Mouse (Mus musculus) megakaryocyte, embryonic 14.5 days (primary cell): ENCODE measurements at regions not wholly inside any gene's neighbourhood (a gene's known extent, or its start where the extent isn't known, plus 50 kb on each side); places are given as distances from the start of the nearest gene placed in this dataset.

Experiments used
- H3K27me3 ChIP-seq: replicated peaks from 2 replicates; pipeline ENCODE3; 2012; ENCODE audit warnings: inconsistent platforms
- H3K36me3 ChIP-seq: replicated peaks from 2 replicates; pipeline ENCODE3; 2012; ENCODE audit warnings: low read length, inconsistent platforms, mixed read lengths
- H3K4me1 ChIP-seq: 2 replicates; pipeline ENCODE4 v1.6.1; 2012; ENCODE audit warnings: inconsistent platforms
- H3K4me3 ChIP-seq: replicated peaks from 2 replicates; pipeline ENCODE3; 2012; ENCODE audit warnings: moderate library complexity, mild to moderate bottlenecking, inconsistent platforms
- H3K9me3 ChIP-seq: 2 replicates; pipeline ENCODE4 v1.6.1; 2012; ENCODE audit warnings: inconsistent platforms
- FLI1 ChIP-seq: IDR thresholded peaks from 2 replicates; pipeline ENCODE4 v1.6.1; 2012; ENCODE audit warnings: low read length, inconsistent platforms, mixed read lengths
- GATA1 ChIP-seq: IDR thresholded peaks from 3 replicates; pipeline ENCODE4 v1.6.1; 2012; ENCODE audit warnings: mixed read lengths, low read length, inconsistent platforms, borderline replicate concordance

DNA sequence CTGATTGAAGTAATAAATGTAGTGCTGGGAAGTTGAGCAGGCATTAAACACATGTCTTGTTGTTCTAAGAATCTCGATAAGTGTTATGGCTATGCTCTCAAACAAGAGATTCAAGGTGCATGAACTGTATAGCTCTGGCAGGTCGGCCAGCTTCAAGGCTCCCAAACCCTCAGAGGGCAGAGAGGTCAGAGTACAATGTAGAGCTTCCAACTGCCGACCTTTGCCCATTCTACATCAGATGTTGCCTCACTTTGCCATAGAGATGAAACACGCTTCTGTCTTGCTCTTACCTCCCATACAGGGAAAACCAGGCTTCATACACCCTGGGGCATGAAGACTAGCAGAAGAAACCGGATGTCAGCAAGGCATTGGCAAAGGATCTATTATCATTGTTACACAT lies 150.8 kb upstream of the Palmd start:
- no peak for TF ChIP-seq FLI1
- no peak for TF ChIP-seq GATA1
- H3K36me3 ChIP-seq, result no peaks in the 10 kb centered on the region
- no peaks in the 10 kb centered on the region for H3K27me3 ChIP-seq
- H3K4me1 ChIP-seq, result no peaks in the 10 kb centered on the region
- H3K9me3 ChIP-seq, result no peaks in the 10 kb centered on the region
- H3K4me3 ChIP-seq, result no peak overlapping the region

DNA sequence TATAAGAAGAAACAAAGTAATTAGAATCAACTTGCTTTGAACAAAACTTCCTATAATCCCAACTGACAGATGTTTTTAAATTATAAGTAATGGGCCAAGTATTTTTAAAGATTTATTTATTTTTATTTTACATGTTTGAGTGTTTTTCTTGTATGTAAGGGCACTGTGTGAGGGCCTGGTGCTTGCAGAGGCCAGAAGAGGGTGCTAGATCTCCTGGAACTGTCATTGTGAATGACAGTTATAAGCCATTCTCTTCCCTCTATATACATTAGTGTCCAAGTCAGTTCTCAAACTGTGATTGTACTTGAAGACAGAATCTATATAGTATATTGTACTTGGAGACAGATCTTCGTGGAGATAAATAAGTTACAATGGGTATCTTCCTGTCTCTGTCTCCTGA lies 149.1 kb upstream of the Palmd start:
- H3K4me1 ChIP-seq, result no peaks in the 10 kb centered on the region
- no peaks in the 10 kb centered on the region for H3K9me3 ChIP-seq
- H3K4me3 ChIP-seq, result no peak overlapping the region
- TF ChIP-seq GATA1, result no peak
- H3K36me3 ChIP-seq, result no peaks in the 10 kb centered on the region
- no peaks in the 10 kb centered on the region for H3K27me3 ChIP-seq

DNA sequence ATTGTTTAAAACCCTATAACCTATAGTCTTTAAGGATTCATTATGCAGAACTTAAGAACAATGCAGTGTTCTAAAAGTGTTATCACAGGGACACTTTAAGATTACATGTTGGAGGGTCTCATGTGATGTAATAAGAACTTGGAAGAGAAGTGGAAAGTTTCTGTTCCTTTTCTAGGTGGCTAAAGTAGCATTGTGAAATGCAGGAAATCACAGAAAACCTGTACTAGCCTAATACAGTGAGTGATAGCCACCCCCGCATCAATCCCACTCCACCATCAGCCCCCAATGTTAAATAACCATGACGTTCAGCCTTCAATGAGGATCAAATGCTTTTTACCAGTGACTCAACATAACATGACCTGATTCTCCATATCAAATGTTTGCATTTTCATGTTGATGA lies 147.4 kb upstream of the Palmd start:
- H3K4me1 ChIP-seq, result no peaks in the 10 kb centered on the region
- no peak overlapping the region for H3K4me3 ChIP-seq
- H3K36me3 ChIP-seq, result no peaks in the 10 kb centered on the region
- no peak for TF ChIP-seq FLI1
- no peak for TF ChIP-seq GATA1
- no peaks in the 10 kb centered on the region for H3K9me3 ChIP-seq
- H3K27me3 ChIP-seq, result no peaks in the 10 kb centered on the region

DNA sequence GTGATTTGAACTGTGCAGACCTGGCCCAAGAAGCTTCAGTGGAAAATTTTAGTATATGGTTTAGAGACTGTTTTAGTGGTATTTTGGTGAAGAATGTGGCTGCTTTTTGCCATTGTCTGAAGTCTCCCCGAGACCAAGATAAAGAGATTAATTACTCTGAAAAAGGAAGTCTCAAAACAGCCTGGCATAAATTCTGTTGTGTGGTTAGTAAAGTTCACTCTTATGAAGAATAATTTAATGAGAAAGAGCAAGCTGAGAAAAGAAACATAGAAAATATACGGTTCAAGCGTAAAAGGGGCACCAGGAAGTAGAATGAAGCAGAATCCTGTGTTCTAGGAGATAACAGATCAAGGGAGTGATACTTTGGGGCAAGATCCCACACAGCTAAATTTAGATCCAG lies 144.0 kb upstream of the Palmd start:
- no peaks in the 10 kb centered on the region for H3K36me3 ChIP-seq
- no peaks in the 10 kb centered on the region for H3K9me3 ChIP-seq
- TF ChIP-seq FLI1 (no peak), GATA1 (no peak)
- no peaks in the 10 kb centered on the region for H3K4me1 ChIP-seq
- no peak overlapping the region for H3K4me3 ChIP-seq
- H3K27me3 ChIP-seq, result no peaks in the 10 kb centered on the region

DNA sequence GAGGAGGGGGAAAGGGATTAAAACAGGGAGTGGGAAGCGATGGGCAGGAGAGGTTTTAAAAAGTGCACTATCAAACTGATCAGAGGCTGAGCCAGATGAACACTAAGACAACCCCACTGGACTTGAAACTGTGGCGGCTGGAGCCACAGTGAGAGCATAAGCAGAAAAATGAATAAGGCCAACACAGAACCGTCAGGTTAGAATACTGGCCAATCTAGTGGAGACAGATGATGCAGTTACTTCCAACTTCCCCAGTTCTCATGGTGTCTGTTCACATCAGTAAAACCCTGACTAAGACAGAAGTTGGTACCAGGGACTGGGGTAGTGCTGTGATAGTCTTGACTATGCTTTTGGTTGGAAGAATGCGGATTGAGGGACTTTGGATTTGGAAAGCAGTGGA lies 143.5 kb upstream of the Palmd start:
- H3K27me3 ChIP-seq, result no peaks in the 10 kb centered on the region
- no peak for TF ChIP-seq GATA1
- no peak for TF ChIP-seq FLI1

DNA sequence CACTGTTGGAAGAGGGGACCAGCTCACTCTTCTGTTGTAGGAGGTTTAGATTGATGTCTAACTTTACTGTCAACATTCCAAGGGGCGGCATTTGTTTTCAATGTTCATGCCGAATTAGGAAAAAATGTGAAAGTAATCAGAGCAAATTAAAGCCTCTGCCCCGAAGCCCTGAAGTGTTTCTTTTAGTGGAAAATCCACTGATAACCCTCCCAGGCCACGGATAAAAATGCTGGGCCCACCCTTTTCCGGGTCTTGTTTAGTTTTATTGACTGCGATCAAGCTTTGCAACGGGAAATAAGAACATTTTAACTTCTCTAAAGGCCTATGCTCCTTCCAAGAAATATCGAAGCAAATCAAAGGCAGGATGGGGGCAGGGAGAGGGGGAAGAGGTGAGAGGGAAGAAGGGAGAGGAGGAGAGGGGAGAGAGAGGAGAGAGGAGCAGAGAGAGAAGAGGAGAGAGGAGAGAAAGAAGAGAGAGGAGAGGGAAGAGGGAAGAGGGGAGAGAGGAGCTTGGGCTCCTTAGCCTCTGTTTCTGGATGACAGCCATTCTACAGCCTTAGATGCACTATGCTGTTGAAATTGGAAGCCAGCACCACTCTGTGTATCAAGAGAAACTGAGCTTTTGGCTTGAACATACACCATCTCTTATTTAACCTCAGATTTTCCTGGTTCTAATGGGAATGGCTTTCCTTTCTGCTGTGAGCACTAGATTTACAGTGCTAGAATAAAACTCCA lies 140.3 kb upstream of the Palmd start:
- 0 out of 2 replicates have a peak, but pooled peaks cover 5% of the 10 kb centered on the region for H3K9me3 ChIP-seq
- no peaks in the 10 kb centered on the region for H3K36me3 ChIP-seq
- no peaks in the 10 kb centered on the region for H3K4me1 ChIP-seq
- TF ChIP-seq FLI1 (no peak), GATA1 (no peak)
- H3K27me3 ChIP-seq, result no peaks in the 10 kb centered on the region
- H3K4me3 ChIP-seq, result no peak overlapping the region

More for the DNA sequence above, 143.5 kb upstream of the Palmd start:
- H3K4me3 ChIP-seq, result no peak overlapping the region
- 0 out of 2 replicates have a peak, but pooled peaks cover 3% of the 10 kb centered on the region for H3K9me3 ChIP-seq
- no peaks in the 10 kb centered on the region for H3K4me1 ChIP-seq
- no peaks in the 10 kb centered on the region for H3K36me3 ChIP-seq

DNA sequence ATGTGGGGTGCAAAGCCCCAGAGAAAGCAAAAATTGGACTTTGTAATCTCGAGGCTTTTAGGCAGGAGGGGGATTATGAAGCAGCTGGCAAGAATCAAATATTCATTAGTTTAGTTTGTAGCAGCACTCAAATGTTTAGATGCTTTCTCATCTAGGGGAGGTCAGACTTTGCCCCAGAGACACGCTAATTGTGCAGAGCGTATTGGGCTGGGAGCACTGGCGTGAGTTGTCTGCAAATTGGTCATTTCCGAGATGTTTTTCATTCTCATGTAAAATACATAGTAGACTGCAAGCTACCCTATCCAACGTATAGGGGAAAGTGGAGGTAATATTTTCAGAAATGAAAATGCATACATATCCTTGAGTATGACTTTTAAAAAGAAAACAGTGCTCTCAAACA lies 139.2 kb upstream of the Palmd start:
- Histone ChIP-seq H3K27me3 (no peaks in the 10 kb centered on the region), H3K9me3 (0 out of 2 replicates have a peak, but pooled peaks cover 5% of the 10 kb centered on the region), H3K4me1 (no peaks in the 10 kb centered on the region), H3K4me3 (no peak overlapping the region), H3K36me3 (no peaks in the 10 kb centered on the region)
- TF ChIP-seq FLI1 (no peak), GATA1 (no peak)

DNA sequence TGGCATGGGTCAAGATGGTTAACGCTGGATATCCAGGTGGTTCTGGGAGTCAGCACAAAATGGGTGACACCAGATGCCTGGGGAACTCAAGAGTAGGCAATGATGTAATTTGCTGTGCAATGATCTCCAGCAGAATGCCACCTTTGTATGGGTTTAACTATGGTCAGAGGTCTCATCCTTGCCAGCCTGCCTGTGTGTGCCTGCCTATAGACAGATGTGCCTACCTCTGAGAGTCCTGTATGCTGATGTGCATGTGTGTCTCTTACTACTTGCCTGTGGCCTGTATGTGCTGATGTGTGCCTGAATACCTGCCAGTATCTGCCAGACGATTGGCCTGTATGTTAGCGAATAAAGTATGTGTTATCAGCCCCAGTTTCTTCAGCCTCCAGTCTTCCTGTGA lies 138.6 kb upstream of the Palmd start:
- Histone ChIP-seq H3K27me3 (no peaks in the 10 kb centered on the region), H3K36me3 (no peaks in the 10 kb centered on the region), H3K9me3 (0 out of 2 replicates have a peak, but pooled peaks cover 5% of the 10 kb centered on the region), H3K4me3 (peak overlapping the region; percentile 54), H3K4me1 (no peaks in the 10 kb centered on the region)
- TF ChIP-seq GATA1, result no peak
- TF ChIP-seq FLI1, result no peak

DNA sequence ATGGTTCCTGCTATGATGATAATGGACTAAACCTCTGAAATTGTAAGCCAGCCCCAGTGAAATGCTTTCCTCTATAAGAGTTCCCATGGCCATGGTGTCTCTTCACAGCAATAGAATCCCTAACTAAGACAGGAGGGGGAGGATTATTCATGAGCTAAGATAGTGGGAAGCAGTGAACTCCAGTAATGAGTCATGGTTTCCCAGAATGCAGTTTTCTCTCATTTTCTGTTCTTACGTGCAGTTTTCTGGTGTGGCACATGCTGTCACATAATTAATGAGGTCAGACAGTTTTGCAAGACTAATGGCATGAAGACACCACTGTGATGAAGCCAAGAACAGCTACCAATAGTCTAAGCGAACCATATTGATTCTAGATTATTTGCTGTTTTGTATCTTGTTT lies 118.9 kb upstream of the Palmd start:
- H3K9me3 ChIP-seq, result no peaks in the 10 kb centered on the region
- no peaks in the 10 kb centered on the region for H3K4me1 ChIP-seq
- TF ChIP-seq FLI1 (no peak), GATA1 (no peak)
- no peaks in the 10 kb centered on the region for H3K36me3 ChIP-seq
- no peak overlapping the region for H3K4me3 ChIP-seq
- no peaks in the 10 kb centered on the region for H3K27me3 ChIP-seq

DNA sequence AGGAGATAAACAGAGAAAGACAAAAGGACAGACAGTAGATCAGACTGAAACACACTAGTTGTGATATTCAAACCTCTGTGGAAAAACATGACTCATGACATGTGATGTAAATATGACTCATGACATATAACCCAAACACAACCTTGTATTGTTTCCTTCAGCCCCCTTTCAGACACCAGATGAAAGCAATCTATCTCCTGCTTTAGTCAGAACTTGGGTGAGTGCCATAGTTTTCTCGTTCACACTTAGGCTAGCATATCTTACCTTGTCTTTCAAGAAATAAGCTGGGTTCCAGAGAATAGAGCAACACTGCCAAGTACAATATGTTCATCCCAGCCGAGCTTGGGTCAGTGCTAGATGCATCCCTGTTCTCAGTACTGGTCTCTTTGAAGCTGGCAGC lies 107.9 kb upstream of the Palmd start:
- Histone ChIP-seq H3K36me3 (no peaks in the 10 kb centered on the region), H3K9me3 (no peaks in the 10 kb centered on the region), H3K4me1 (no peaks in the 10 kb centered on the region), H3K4me3 (no peak overlapping the region), H3K27me3 (no peaks in the 10 kb centered on the region)
- TF ChIP-seq GATA1 (no peak), FLI1 (no peak)
